Mouse (Mus musculus) fat pad, adult 2 months (tissue): ENCODE measurements around the gene Ston1.

Experiments used
- DNase-seq: peaks from one replicate; pipeline ENCODE4 v3.0.0-alpha.2; 2011; ENCODE audit warnings: low read depth, low spot score; ENCODE audit errors: extremely low read depth

The Ston1 gene

DNA sequence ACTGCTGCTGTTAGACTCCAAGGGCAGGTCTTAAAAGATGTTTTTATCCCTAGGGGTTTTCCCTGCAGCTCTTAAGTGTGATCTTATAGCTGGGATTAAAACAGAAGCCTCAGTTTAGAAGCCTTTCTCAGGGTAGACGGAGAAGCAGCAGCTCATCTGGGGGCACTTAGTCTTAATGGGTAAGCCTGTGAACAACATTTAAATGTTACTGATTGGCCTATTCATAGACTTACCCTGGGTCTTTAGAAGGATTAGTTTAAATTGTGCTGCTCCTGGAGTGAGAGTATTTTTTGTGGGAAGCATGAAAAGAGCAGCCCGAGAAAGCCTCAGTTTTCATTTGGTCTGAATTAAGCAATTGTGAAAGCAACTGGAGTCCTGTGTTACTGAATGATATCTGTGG is 72.4 kb downstream of the Ston1 start:
- DNase-seq, result no peak

DNA sequence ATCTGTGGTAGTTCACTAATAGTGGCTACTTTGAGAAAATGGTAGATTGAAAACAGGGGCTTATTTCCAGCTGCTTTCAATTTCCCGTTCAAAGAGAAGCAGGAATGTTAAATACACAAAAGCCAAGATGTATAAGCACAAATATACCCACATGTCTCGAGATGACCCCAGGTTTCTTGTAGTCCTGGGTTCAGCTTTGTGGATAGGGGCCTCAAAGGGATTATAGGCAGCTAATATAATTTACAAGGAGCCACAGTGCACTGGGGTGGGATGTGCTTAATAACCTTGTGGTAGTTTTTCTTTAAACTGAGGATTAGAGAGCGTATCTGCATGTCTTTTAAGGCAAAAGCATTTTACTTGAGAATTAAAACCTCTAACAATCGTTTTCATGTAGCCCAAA is 73.3 kb downstream of the Ston1 start:
- no peak for DNase-seq

DNA sequence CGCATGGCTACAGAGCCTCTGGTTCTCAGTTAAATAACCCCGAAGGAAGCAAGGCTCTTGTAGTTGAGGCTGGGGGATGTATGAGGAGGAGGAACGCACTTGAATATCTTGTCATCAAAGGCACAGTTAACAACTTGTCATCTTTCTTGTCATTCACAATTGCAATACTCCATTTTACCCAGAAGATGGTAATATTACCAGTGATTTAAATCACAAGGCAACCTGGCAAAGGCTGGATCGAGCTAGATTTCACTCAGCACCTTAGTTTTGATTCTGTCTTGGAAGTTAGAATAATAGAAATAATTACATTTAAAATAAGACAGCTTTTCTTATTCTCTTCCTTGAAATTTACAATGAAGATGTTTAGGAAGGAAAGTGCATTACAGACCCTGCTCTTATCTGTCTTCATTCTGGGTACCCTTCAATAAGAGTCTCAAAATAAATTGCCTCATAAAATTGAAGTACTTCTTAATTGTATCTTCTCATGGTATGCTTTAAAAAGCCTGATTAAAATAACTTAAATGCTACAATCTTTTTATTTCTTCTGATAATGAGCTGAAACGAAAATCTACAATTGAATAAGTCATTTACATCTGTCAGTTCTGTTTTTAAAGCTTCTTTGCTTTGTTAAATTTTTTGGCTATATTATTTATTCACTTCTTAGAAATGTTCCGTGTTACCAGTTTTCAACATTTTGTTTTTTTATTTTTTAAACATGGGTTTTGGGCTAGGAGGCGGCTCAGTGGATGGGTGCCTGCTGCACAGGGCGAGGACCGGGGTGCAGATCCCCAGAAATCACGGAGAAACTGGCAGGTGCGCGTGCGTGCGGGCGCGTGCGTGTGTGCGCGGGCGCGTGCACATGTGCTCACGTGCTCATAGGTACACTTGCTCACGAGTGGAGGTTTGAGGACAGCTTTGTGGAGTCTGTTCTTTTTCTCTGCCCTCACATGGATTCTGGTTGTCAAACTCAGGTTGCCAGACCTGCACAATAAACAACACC is 78.1 kb downstream of the Ston1 start:
- no peak for DNase-seq

DNA sequence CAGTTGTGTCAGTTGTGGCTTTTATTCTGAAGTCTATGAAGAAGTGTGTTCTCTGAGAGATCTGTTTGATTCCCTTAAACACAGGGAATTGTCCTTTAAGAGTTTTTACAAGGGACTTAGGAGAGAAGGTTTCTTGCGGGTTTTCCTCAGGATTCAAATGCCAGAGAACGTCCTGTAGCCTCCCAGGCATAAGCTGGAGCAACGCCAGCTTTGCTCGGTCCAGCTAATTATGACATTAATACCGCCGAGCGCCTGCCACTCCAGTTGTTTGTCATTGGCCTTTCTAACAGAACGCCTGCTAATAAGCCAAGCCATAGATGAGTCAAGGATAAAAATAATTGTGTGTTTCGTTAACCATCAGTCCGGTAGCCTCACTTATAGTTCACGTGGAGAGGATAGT is 90.7 kb downstream of the Ston1 start:
- DNase-seq, result no peak

DNA sequence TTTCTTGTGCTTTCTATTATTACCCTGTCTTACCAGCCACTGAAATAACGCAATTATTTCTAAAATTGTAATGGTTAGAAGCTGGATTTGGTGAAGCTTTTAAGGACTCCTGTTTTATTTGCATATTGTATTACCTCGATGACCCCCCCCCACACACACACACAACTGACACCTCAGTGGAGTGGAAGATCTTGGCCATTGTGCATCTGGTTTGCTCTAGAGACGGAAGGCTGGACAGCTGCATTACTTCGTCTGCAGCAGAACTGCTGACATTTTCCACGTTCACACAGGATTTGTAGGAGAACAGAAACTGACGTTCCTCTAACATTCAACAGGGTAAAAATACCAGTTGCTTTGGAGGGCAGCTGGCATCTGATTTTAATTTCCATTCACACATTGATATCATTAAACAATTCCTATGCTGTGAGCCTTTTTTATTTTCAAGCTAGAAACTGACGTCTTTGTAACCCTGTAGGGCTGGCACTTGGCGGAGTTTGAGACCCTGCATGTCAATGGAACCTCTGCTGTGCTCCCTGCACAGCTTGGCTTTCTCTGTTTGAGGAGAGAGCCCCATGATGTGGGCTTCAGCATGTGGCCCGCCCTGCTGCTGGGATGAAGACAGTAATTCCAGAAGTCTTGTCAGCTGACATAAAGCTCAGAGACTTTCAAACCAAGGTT is 99.3 kb downstream of the Ston1 start:
- DNase-seq, result no peak

DNA sequence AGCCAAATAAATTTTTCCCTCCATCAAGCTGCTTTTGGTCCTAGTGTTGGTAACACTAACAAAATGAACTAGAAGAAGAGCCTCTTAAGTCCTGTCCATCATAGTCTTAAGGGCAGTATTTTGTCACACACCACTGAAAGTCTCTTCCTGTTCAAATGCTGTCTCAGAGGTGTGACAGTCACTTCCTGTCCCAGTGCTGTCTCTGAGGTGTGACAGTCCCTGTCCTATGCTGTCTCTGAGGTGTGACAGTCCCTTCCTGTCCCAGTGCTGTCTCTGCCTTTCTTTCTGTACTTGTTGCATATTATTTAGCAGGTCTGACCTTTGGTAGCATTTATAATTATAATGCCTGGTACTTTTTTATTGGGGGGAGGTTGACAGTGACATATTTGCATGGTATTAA is 103.4 kb downstream of the Ston1 start:
- DNase-seq, result no peak

DNA sequence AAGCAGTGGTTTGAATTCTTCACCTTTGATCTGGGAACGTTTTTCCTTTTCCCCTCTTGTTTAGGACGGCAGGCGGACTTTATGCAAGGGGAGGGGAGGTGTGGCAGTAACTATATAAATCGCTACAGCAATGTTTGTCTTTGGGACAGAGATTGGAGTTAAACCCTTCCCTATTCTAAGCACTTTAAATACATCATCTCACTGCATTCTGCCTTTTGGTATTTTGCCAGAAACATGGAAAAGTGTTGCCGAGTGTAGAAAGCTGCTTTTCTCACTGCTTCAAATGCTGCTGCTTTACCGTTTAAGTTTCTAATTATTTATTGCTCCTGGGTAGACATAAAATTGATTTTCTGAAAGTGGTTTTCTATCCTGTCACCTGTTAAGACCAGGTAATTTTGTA is 104.9 kb downstream of the Ston1 start:
- DNase-seq, result no peak

DNA sequence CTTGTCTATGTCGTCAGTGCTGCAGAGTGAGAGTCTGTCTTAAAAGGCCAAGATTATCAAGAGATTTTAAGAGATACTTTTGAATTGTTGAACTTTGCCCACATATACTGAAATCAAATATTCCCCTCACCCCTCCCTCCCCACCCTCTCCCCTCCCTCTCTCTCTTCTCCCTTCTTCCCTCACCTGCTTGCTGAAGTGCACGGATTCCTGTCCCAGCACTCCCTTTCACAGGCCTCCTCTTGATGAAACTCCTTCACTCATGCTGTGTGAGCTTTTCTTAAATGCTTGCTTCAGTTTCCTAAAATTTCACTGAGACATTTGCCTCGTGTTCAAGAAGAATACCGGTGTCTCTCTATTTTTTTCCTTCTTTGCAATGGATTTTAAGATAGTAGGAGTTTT is 105.6 kb downstream of the Ston1 start:
- no peak for DNase-seq

DNA sequence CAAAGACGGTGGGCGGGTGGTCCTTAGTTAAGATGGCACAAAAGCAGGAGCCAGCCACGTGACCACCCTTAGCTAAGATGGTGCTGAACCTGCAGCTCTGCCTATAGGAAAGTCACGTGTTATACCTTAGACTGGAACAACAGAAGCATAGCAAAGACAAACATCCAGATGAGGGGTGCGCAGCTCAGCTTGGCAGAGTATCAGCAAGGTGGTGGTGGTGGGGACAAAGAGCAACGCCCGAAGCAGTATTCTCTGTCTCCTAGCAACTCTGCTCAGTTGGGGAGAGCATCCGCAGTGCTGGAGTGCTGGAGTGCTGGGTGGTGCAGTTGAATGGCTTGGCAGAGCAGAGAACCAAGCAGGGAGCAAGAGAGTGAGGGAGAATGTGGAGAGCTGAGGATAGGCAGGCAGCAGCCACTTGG is 108.8 kb downstream of the Ston1 start:
- DNase-seq, result no peak
